Mouse (Mus musculus): ENCODE data around the gene Cfl2. TPM values are rescaled to one million over a fixed set of nuclear protein-coding genes. Genes with fewer than 3 reads are reported as not detected.

Gene Cfl2
- polyA plus RNA-seq, 1 experiment = 27.8 TPM

GRCm38 (mm10) chr12:54810142-54810541 lies 52.5 kb downstream of the Cfl2 start:
- no peak for DNase-seq
- no peak for TF ChIP-seq CTCF (IDR thresholded peaks at IDR 0.05; ENCODE audit: insufficient read depth, low read length)
- TF ChIP-seq POLR2A (IDR thresholded peaks at IDR 0.05; ENCODE audit: borderline replicate concordance, extremely low read depth, low read depth, low read length) = no peak
- 38% methylated on average over 2 of the region's 2 CpGs for WGBS

More at GRCm38 (mm10) chr12:54810142-54810541, 52.5 kb downstream of the Cfl2 start:
- no peak overlapping the region for H3K4me3 ChIP-seq (replicated peaks; ENCODE audit: extremely low read depth, low read depth, low read length)
- H3K4me1 ChIP-seq (ENCODE audit: control insufficient read depth, insufficient read depth, low read length) = peaks cover 7% of the 10 kb centered on the region

Other genes with a start within 250 kb of the Cfl2 start
- 67.1 and 82.2 TPM in 2 replicates for gene Sptssa, start 206.3 kb downstream of the Cfl2 start, polyA plus RNA-seq (2012; rRNA removed)
- 9.5 and 10.2 TPM in 2 replicates for gene Eapp, start 167.0 kb downstream of the Cfl2 start, polyA plus RNA-seq (2012; rRNA removed)
- gene Snx6, start 67.2 kb downstream of the Cfl2 start, polyA plus RNA-seq (2012; rRNA removed) = 14.4 and 17.0 TPM in 2 replicates
- not detected in 2 replicates for gene Gm20403, start 123.7 kb upstream of the Cfl2 start, polyA plus RNA-seq (2012; rRNA removed)
- 2.7 and 5.5 TPM in 2 replicates for gene Baz1a, start 151.5 kb upstream of the Cfl2 start, polyA plus RNA-seq (2012; rRNA removed)
- gene 2700097O09Rik, start 217.2 kb upstream of the Cfl2 start, polyA plus RNA-seq (2012; rRNA removed) = 3.3 and 6.4 TPM in 2 replicates
- gene Srp54a, start 217.4 kb upstream of the Cfl2 start, polyA plus RNA-seq (2012; rRNA removed) = 16.7 and 21.0 TPM in 2 replicates